Mouse (Mus musculus) liver, postnatal 0 days (tissue): Measurements from ENCODE around the gene Hoxa6.

ENCODE experiments used
- CTCF ChIP-seq: sonication (generic); IDR thresholded peaks from 2 replicates; pipeline ENCODE4 v1.5.1; 2016; ENCODE audit warnings: antibody characterized with exemption, low read depth
- EP300 ChIP-seq: IDR thresholded peaks from 2 replicates; pipeline ENCODE4 v1.6.1; 2016; ENCODE audit warnings: antibody characterized with exemption, low read depth, mild to moderate bottlenecking

- TF ChIP-seq CTCF: no peak
- no peak for TF ChIP-seq EP300
Observed at GRCm38 (mm10) chr6:52252775-52253376, 44.4 kb upstream of the Hoxa6 start.
